Mouse (Mus musculus) ES-E14 (cell line): ENCODE data around the gene Tnks2.
"Not testable (repeated sequence)": the region's sequence is repeated elsewhere in the genome, so short reads cannot be mapped to it uniquely, and the experiment has no call there.

Source experiments
- CHD2 ChIP-seq: IDR thresholded peaks from 2 replicates; pipeline ENCODE4 v1.6.1; 2014; ENCODE audit warnings: mild to moderate bottlenecking, low read depth, low read length, inconsistent platforms
- ZC3H11A ChIP-seq: IDR thresholded peaks from 2 replicates; pipeline ENCODE4 v1.6.1; 2012; ENCODE audit warnings: low read depth, mild to moderate bottlenecking, inconsistent platforms, low read length, borderline replicate concordance

GRCm38 (mm10) chr19:36868675-36869074 lies 34.6 kb downstream of the Tnks2 start:
- TF ChIP-seq CHD2, ZC3H11A: not testable (repeated sequence)
